Mouse (Mus musculus) hindbrain, embryonic 12.5 days (tissue): ENCODE results near the gene Slco3a1. TPM values are rescaled to one million over a fixed set of nuclear protein-coding genes. Genes with fewer than 3 reads are reported as not detected.

ENCODE experiments used
- ATAC-seq: fragments of 200-750 bp; cut with Nextera tagmentation; 2 replicates; pipeline ENCODE4 v1.8.0; 2017; ENCODE audit warnings: moderate TSS enrichment; ENCODE audit not compliant: low FRiP score
- H3K27ac ChIP-seq: fragments of 300-500 bp; sonication (generic); 2 replicates; pipeline ENCODE4 v1.5.1; 2016; ENCODE audit warnings: mild to moderate bottlenecking
- H3K27me3 ChIP-seq: fragments of 300-500 bp; sonication (generic); 2 replicates; pipeline ENCODE4 v1.6.1; 2016; ENCODE audit warnings: mild to moderate bottlenecking
- H3K36me3 ChIP-seq: fragments of 300-500 bp; sonication (generic); 2 replicates; pipeline ENCODE4 v1.6.1; 2016; ENCODE audit warnings: mild to moderate bottlenecking
- H3K4me1 ChIP-seq: fragments of 300-500 bp; sonication (generic); 2 replicates; pipeline ENCODE4 v1.6.1; 2016
- H3K4me2 ChIP-seq: fragments of 300-500 bp; sonication (generic); replicated peaks from 2 replicates; pipeline ENCODE4 v1.6.1; 2016; ENCODE audit warnings: mild to moderate bottlenecking
- H3K4me3 ChIP-seq: fragments of 300-500 bp; sonication (generic); 2 replicates; pipeline ENCODE4 v1.5.1; 2016; ENCODE audit warnings: mild to moderate bottlenecking
- H3K9ac ChIP-seq: fragments of 300-500 bp; sonication (generic); 2 replicates; pipeline ENCODE4 v1.6.1; 2016; ENCODE audit warnings: mild to moderate bottlenecking, moderate library complexity
- H3K9me3 ChIP-seq: fragments of 300-500 bp; sonication (generic); replicated peaks from 2 replicates; pipeline ENCODE4 v1.6.1; 2016; ENCODE audit warnings: mild to moderate bottlenecking
- WGBS: fragments of 180-500 bp; shearing (Covaris S2); methylation state at CpG from one replicate; pipeline ENCODE4 v1.1.7; 2016; 5-methylcytosine and 5-hydroxymethylcytosine counted together
- polyA plus RNA-seq: library from polyadenylated mRNA; unstranded; fragments of >200 nt; fragmentation: Nextera tagmentation; extraction: Ambion mirVana; gene quantifications from 2 replicates; pipeline ENCODE4 v1.2.1, GENCODE M21; 2016

Gene Slco3a1
- polyA plus RNA-seq, 1 experiment from 2014 or later: 16.4 TPM

GRCm38 (mm10) chr7:74466886-74467285 lies 87.7 kb downstream of the Slco3a1 start:
- Histone ChIP-seq H3K9me3 (no peaks in the 10 kb centered on the region), H3K4me3 (no peak overlapping the region), H3K27me3 (no peaks in the 10 kb centered on the region), H3K36me3 (no peaks in the 10 kb centered on the region), H3K4me1 (peaks cover 8% of the 10 kb centered on the region; the same call in 1 of the 2 replicates), H3K4me2 (no peak overlapping the region), H3K9ac (no peak overlapping the region), H3K27ac (no peak overlapping the region)
- WGBS: 71% methylated on average over 4 of the region's 4 CpGs
- ATAC-seq: no peak

DNA sequence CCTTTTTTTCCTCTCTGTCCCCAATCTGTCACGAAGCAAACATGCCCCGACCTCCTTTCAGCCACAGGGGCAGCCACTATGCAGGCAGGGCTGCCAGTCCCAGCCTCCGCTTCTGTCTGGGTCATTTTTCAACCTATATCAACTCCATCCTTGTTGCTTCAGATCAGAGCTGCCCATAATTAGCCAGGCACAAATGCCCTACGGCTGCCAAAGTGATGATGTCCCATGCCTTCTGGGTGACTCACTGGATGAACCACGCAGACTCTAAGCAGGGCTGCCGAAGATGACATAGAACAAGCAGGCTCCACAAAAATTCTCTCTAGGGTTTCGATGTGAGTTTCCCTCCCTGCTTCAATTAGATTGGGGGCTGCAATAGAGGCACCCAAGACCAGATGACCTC lies 89.9 kb downstream of the Slco3a1 start:
- H3K4me2 ChIP-seq: no peak overlapping the region
- H3K27me3 ChIP-seq: no peaks in the 10 kb centered on the region
- no peaks in the 10 kb centered on the region for H3K36me3 ChIP-seq
- no peak overlapping the region for H3K9ac ChIP-seq
- H3K27ac ChIP-seq: no peak overlapping the region
- peaks cover 11% of the 10 kb centered on the region; the same call in 1 of the 2 replicates for H3K4me1 ChIP-seq
- no peaks in the 10 kb centered on the region for H3K9me3 ChIP-seq
- ATAC-seq: no peak
- H3K4me3 ChIP-seq: no peak overlapping the region
- 89% methylated on average over 7 of the region's 7 CpGs for WGBS

- Histone ChIP-seq H3K27ac (0 out of 2 replicates have a peak overlapping the region, but pooled peaks have one; percentile 3), H3K4me1 (peaks cover 11% of the 10 kb centered on the region; the same call in 1 of the 2 replicates), H3K4me2 (no peak overlapping the region), H3K9ac (no peak overlapping the region), H3K36me3 (no peaks in the 10 kb centered on the region), H3K9me3 (no peaks in the 10 kb centered on the region), H3K4me3 (no peak overlapping the region), H3K27me3 (no peaks in the 10 kb centered on the region)
- 62% methylated on average over 4 of the region's 4 CpGs for WGBS
- no peak for ATAC-seq
Observed at GRCm38 (mm10) chr7:74462451-74462850, 92.1 kb downstream of the Slco3a1 start.

GRCm38 (mm10) chr7:74461736-74462135 lies 92.8 kb downstream of the Slco3a1 start:
- Histone ChIP-seq H3K9me3 (no peaks in the 10 kb centered on the region), H3K27ac (0 out of 2 replicates have a peak overlapping the region, but pooled peaks have one; percentile 3), H3K4me1 (peaks cover 8% of the 10 kb centered on the region; the same call in 1 of the 2 replicates), H3K9ac (no peak overlapping the region), H3K4me2 (no peak overlapping the region), H3K36me3 (no peaks in the 10 kb centered on the region), H3K27me3 (no peaks in the 10 kb centered on the region), H3K4me3 (no peak overlapping the region)
- ATAC-seq: no peak
- WGBS: 86% methylated on average over 5 of the region's 5 CpGs

- Histone ChIP-seq H3K36me3 (no peaks in the 10 kb centered on the region), H3K9me3 (no peaks in the 10 kb centered on the region), H3K4me2 (no peak overlapping the region), H3K27me3 (no peaks in the 10 kb centered on the region), H3K4me3 (no peak overlapping the region), H3K4me1 (peaks cover 7% of the 10 kb centered on the region; the same call in 1 of the 2 replicates), H3K27ac (no peak overlapping the region), H3K9ac (no peak overlapping the region)
- no peak for ATAC-seq
- WGBS: 95% methylated on average over 1 of the region's 1 CpGs
Observed at GRCm38 (mm10) chr7:74461146-74461545, 93.4 kb downstream of the Slco3a1 start.

DNA sequence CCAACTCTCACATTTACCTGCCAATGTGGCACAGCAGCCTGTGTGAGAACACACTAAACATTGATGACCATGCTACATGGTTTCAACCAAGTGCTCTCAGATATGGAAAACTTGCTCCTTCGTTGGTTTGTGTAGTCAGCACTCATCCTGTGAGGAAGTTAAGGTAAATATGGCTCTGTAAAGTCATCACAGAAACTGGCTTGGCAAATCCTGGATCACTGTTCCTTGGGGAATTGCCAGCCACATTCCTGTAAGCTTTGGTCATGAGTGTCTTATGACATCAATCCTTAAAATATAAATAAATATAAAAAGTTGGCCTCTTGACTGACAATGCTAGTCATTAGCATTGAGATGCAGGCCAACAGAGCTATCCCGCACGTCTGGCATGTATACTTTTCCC lies 94.8 kb downstream of the Slco3a1 start:
- H3K9me3 ChIP-seq: no peaks in the 10 kb centered on the region
- 81% methylated on average over 3 of the region's 3 CpGs for WGBS
- no peak overlapping the region for H3K4me2 ChIP-seq
- H3K36me3 ChIP-seq: no peaks in the 10 kb centered on the region
- no peak for ATAC-seq
- H3K4me1 ChIP-seq: peaks cover 7% of the 10 kb centered on the region; the same call in 1 of the 2 replicates
- no peak overlapping the region for H3K9ac ChIP-seq
- H3K27me3 ChIP-seq: no peaks in the 10 kb centered on the region
- no peak overlapping the region for H3K27ac ChIP-seq
- no peak overlapping the region for H3K4me3 ChIP-seq

- peaks cover 7% of the 10 kb centered on the region; the same call in 1 of the 2 replicates for H3K4me1 ChIP-seq
- WGBS: 72% methylated on average over 5 of the region's 5 CpGs
- no peak overlapping the region for H3K4me3 ChIP-seq
- no peak overlapping the region for H3K27ac ChIP-seq
- H3K4me2 ChIP-seq: no peak overlapping the region
- no peaks in the 10 kb centered on the region for H3K9me3 ChIP-seq
- no peaks in the 10 kb centered on the region for H3K27me3 ChIP-seq
- H3K9ac ChIP-seq: no peak overlapping the region
- no peak for ATAC-seq
- no peaks in the 10 kb centered on the region for H3K36me3 ChIP-seq
Observed at GRCm38 (mm10) chr7:74459277-74459676, 95.3 kb downstream of the Slco3a1 start.

DNA sequence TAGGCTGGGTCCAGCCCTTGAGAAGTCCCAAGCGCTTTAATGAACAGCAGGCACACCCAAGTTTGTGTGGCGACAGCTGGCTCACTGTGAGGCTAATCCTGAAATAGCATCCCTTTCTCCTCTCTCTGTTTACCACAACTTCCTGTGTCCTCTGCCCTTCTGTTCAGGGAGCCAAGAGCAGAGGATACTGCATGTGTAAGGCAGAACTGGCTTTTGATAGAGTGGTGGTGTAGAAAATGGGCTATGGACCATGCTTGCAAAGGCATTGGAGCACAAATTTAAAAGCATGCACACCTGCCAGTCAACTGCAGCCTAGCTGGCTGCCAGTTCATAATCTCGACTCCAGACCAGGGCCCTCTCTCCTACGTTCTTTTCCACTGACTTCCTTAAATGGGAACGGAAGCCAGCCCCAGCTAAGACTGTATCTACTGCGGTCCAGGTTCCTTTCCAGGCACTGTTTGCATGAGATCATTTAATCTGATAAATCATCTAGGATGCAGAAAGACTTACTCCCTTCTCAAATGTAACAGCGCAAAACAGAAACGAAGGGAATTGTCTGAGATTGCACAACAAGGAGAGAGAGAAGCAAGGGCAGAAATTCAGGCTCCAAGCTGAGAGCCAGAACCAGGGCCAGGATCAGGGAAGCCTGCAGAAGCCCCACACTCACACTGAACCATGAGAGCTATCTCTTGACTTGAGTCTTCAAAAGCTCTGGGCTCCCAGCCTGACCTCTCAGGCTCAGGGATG lies 95.9 kb downstream of the Slco3a1 start:
- H3K4me3 ChIP-seq: no peak overlapping the region
- no peaks in the 10 kb centered on the region for H3K36me3 ChIP-seq
- no peaks in the 10 kb centered on the region for H3K9me3 ChIP-seq
- 80% methylated on average over 8 of the region's 8 CpGs for WGBS
- peaks cover 7% of the 10 kb centered on the region; the same call in 1 of the 2 replicates for H3K4me1 ChIP-seq
- H3K27me3 ChIP-seq: no peaks in the 10 kb centered on the region
- H3K4me2 ChIP-seq: no peak overlapping the region
- no peak overlapping the region for H3K9ac ChIP-seq
- ATAC-seq: no peak
- H3K27ac ChIP-seq: no peak overlapping the region

DNA sequence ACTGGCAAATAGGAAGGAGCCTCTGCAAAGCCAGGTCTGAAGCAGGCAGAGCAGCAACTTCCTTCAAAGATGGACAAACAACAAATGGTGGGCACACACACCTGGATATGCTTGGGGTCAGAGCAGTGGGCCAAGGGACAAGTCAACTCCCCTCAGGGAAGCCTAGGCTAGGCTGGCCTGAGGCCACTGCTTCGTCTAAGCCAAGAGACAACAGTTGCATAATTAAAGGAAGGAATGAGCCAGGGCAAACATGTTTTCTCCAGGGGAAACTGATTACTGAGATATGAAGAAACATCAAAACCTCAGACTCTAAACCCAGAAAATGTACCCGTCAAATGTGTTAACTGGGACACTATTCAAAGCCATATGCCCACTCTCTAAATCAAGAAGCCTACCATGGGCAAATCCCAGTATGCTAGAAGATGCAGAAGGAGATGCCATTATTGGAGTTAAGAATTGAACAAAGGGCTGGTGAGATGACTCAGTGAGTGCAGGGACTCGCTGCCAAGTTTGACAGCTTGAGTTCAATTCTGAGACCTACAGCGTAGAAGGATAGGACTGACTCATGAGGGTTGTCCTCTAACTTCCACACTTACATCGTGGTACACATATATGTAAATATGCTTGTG lies 97.1 kb downstream of the Slco3a1 start:
- Histone ChIP-seq H3K4me1 (peaks cover 7% of the 10 kb centered on the region; the same call in 1 of the 2 replicates), H3K9me3 (no peaks in the 10 kb centered on the region), H3K9ac (no peak overlapping the region), H3K27ac (no peak overlapping the region), H3K4me3 (no peak overlapping the region), H3K4me2 (no peak overlapping the region), H3K27me3 (no peaks in the 10 kb centered on the region), H3K36me3 (no peaks in the 10 kb centered on the region)
- ATAC-seq: no peak
- WGBS: 91% methylated on average over 5 of the region's 5 CpGs

- ATAC-seq: no peak
- no peak overlapping the region for H3K4me3 ChIP-seq
- no peak overlapping the region for H3K9ac ChIP-seq
- no peaks in the 10 kb centered on the region for H3K36me3 ChIP-seq
- 90% methylated on average over 2 of the region's 2 CpGs for WGBS
- no peaks in the 10 kb centered on the region for H3K9me3 ChIP-seq
- 0 out of 2 replicates have a peak, but pooled peaks cover 4% of the 10 kb centered on the region for H3K4me1 ChIP-seq
- no peak overlapping the region for H3K27ac ChIP-seq
- H3K4me2 ChIP-seq: no peak overlapping the region
- H3K27me3 ChIP-seq: no peaks in the 10 kb centered on the region
Observed at GRCm38 (mm10) chr7:74456781-74457180, 97.8 kb downstream of the Slco3a1 start.

- H3K27ac ChIP-seq: no peak overlapping the region
- no peak overlapping the region for H3K9ac ChIP-seq
- no peaks in the 10 kb centered on the region for H3K36me3 ChIP-seq
- no peak overlapping the region for H3K4me3 ChIP-seq
- WGBS: 74% methylated on average over 2 of the region's 2 CpGs
- peaks cover 4% of the 10 kb centered on the region for H3K4me1 ChIP-seq
- ATAC-seq: no peak
- H3K4me2 ChIP-seq: no peak overlapping the region
- no peaks in the 10 kb centered on the region for H3K27me3 ChIP-seq
- H3K9me3 ChIP-seq: no peaks in the 10 kb centered on the region
Observed at GRCm38 (mm10) chr7:74451047-74451446, 103.5 kb downstream of the Slco3a1 start.

DNA sequence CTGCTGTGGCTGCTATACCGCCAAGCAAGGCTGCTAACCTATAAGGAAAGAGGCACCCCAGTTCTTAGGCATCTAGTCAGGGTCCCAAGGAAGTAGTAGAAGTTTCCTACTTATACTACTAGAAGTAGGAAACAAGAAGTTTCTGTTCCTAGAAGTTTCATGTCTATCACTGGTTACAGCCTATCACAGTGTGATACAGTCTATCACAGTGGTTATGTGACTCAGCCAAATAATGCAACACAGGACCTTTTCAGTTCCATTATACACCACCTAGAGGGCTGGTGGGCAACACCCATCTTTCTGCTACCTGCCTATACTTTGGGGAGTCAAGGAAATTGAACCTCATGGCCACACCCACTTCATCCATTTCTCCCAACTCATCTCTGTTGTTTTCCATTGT lies 104.8 kb downstream of the Slco3a1 start:
- Histone ChIP-seq H3K27ac (no peak overlapping the region), H3K36me3 (no peaks in the 10 kb centered on the region), H3K9ac (no peak overlapping the region), H3K4me3 (no peak overlapping the region), H3K27me3 (no peaks in the 10 kb centered on the region), H3K4me1 (peaks cover 4% of the 10 kb centered on the region), H3K4me2 (no peak overlapping the region), H3K9me3 (no peaks in the 10 kb centered on the region)
- WGBS: 95% methylated on average over 1 of the region's 1 CpGs
- no peak for ATAC-seq
